Mouse (Mus musculus): ENCODE measurements at regions not wholly inside any gene's neighbourhood (a gene's known extent, or its start where the extent isn't known, plus 50 kb on each side); places are given as distances from the start of the nearest gene placed in this dataset.

DNA sequence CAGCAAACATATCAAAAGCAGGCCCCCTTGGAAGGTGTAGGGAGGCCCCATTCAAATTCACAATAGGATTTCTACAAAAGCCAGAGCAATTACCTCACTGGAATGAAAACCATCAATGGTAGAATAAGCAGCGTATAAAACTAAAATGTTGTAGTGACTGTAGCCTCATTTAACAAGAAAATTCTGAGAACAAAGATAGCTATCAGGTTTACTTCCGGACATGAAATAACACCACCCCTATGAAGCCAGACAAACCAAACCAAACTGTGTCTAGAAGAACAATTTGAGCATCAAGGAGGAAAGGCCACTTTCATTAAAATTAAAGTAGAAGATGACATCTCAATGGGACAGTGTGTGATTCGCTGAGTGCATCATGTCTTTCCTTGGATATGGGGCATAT lies 74.9 kb downstream of the Tmsb4x start:
- TF ChIP-seq CTCF (IDR thresholded peaks at IDR 0.05; ENCODE audit: low read depth): no peak
- no peak for TF ChIP-seq EP300 (IDR thresholded peaks at IDR 0.05; ENCODE audit: low read depth)

All from heart, postnatal 0 days (tissue).